Mouse (Mus musculus) midbrain, embryonic 11.5 days (tissue): Measurements from ENCODE around the gene Atp6v1g3. TPM values are rescaled to one million over a fixed set of nuclear protein-coding genes. Genes with fewer than 3 reads are reported as not detected.

Source experiments
- ATAC-seq: fragments of 200-750 bp; cut with Nextera tagmentation; 2 replicates; pipeline ENCODE4 v1.8.0; 2017; ENCODE audit warnings: moderate TSS enrichment, moderate library complexity; ENCODE audit not compliant: low FRiP score
- DNase-seq: peaks from one replicate; pipeline ENCODE4 v3.0.0; 2015; ENCODE audit warnings: low spot score; ENCODE audit errors: missing footprints
- H3K27ac ChIP-seq: fragments of 300-500 bp; sonication (generic); 2 replicates; pipeline ENCODE4 v1.5.1; 2014; ENCODE audit warnings: low read depth, low read length
- H3K27me3 ChIP-seq: fragments of 300-500 bp; sonication (generic); 2 replicates; pipeline ENCODE4 v1.6.1; 2014; ENCODE audit warnings: mild to moderate bottlenecking, low read length, moderate library complexity, mixed read lengths; ENCODE audit not compliant: control insufficient read depth, insufficient read depth
- H3K36me3 ChIP-seq: fragments of 300-500 bp; sonication (generic); 2 replicates; pipeline ENCODE4 v1.6.1; 2014; ENCODE audit warnings: mild to moderate bottlenecking, low read length, moderate library complexity, mixed read lengths; ENCODE audit not compliant: control insufficient read depth, insufficient read depth
- H3K4me1 ChIP-seq: fragments of 300-500 bp; sonication (generic); 2 replicates; pipeline ENCODE4 v1.6.1; 2014; ENCODE audit warnings: low read length; ENCODE audit not compliant: control insufficient read depth, insufficient read depth
- H3K4me2 ChIP-seq: fragments of 300-500 bp; sonication (generic); 2 replicates; pipeline ENCODE4 v1.6.1; 2014; ENCODE audit warnings: mild to moderate bottlenecking, moderate library complexity
- H3K4me3 ChIP-seq: fragments of 300-500 bp; sonication (generic); 2 replicates; pipeline ENCODE4 v1.5.1; 2014; ENCODE audit warnings: low read depth, low read length
- H3K9ac ChIP-seq: fragments of 300-500 bp; sonication (generic); 2 replicates; pipeline ENCODE4 v1.6.1; 2014; ENCODE audit warnings: low read length
- H3K9me3 ChIP-seq: fragments of 300-500 bp; sonication (generic); 2 replicates; pipeline ENCODE4 v1.6.1; 2016; ENCODE audit warnings: low read length; ENCODE audit not compliant: control insufficient read depth
- WGBS: fragments of 180-500 bp; shearing (Covaris S2); extraction: QIAGEN DNeasy Blood & Tissue Kit; methylation state at CpG from one replicate; pipeline ENCODE4 v1.1.7; 2014; 5-methylcytosine and 5-hydroxymethylcytosine counted together
- polyA plus RNA-seq: library from polyadenylated mRNA; unstranded; fragments of >200 nt; fragmentation: Nextera tagmentation; extraction: Ambion mirVana; gene quantifications from 2 replicates; pipeline ENCODE4 v1.2.1, GENCODE M21; 2014

Atp6v1g3 gene
- polyA plus RNA-seq = not detected in 2 replicates

DNA sequence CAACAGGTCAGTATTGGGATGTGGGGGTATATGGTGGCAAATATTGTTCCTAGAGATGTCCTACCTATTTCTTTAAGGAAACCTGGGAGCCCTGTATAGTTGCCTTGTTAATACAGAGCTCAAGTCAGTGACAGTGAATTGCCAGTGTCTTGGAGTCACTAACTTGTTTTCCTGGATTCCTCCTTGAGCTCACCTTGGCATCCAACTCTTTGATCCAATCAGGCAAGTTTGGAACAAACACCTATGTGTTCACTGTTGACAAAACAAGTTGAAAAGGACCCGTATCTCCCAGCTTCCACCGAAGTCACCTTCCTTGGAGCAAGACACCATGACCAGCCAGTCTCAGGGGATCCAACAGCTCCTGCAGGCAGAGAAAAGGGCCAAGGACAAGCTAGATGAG, at the start of gene Atp6v1g3:
Gene Atp6v1g3, plus strand, starts transcription at position 301 of the 400 bp plus-strand sequence.
- H3K9me3 ChIP-seq = no peaks in the 10 kb centered on the region
- WGBS = 89% methylated on average over 2 of the region's 2 CpGs
- H3K4me1 ChIP-seq = no peaks in the 10 kb centered on the region
- DNase-seq = no peak
- no peak within 1 kb of the TSS for H3K4me2 ChIP-seq
- no peak within 1 kb of the TSS for H3K27ac ChIP-seq
- no peak for ATAC-seq
- H3K36me3 ChIP-seq = no peaks in the 10 kb centered on the region
- H3K4me3 ChIP-seq = no peak within 1 kb of the TSS
- H3K27me3 ChIP-seq = no peaks in the 10 kb centered on the region
- no peak within 1 kb of the TSS for H3K9ac ChIP-seq

DNA sequence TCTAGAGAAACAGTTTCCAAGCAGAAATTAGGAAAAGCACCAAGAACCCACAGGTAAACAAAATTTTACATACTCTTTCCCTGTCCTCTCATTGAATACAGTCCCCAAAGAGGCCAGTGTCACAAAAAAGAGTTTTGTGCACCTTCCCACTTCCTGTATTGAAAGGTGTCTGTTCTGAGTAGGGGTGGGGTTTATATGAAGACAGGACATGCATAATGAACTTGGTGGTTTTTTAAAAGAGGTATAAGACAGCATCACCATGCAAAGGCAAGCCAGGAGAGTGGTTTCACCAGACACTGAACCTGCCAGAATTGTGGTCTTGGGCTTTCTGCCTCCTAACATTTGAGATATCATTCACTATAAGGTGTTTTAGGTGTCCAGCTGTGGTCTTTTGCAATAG, 40.5 kb upstream of the Atp6v1g3 start:
- no peaks in the 10 kb centered on the region for H3K4me1 ChIP-seq
- no peak overlapping the region for H3K4me3 ChIP-seq
- H3K36me3 ChIP-seq = no peaks in the 10 kb centered on the region
- H3K27me3 ChIP-seq = no peaks in the 10 kb centered on the region
- no peak for ATAC-seq
- no peak overlapping the region for H3K9ac ChIP-seq
- H3K4me2 ChIP-seq = no peak overlapping the region
- H3K9me3 ChIP-seq = no peaks in the 10 kb centered on the region
- no peak for DNase-seq
- no peak overlapping the region for H3K27ac ChIP-seq

DNA sequence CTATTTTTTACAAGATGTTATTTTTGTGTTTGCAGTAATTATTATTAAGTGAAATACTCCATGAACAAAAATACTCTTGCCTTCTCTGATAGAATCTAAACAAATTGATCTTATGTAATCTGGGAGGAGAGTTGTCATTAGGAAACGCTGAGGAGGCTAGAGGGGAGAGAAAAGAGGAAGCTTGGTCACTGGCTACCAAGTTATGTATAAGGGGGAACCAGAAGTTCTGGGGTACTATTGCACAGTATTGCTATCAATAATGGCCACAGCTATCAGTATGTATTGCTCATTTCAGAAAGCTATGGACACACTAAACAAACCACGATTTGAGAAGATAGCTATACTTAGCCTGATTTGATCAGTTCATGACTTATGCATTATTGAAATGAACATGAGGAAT, 36.3 kb upstream of the Atp6v1g3 start:
- Histone ChIP-seq H3K27me3 (no peaks in the 10 kb centered on the region), H3K27ac (no peak overlapping the region), H3K36me3 (no peaks in the 10 kb centered on the region), H3K4me1 (no peaks in the 10 kb centered on the region), H3K4me3 (no peak overlapping the region), H3K4me2 (no peak overlapping the region), H3K9ac (no peak overlapping the region), H3K9me3 (no peaks in the 10 kb centered on the region)
- WGBS = 93% methylated on average over 2 of the region's 2 CpGs
- no peak for DNase-seq
- ATAC-seq = no peak

DNA sequence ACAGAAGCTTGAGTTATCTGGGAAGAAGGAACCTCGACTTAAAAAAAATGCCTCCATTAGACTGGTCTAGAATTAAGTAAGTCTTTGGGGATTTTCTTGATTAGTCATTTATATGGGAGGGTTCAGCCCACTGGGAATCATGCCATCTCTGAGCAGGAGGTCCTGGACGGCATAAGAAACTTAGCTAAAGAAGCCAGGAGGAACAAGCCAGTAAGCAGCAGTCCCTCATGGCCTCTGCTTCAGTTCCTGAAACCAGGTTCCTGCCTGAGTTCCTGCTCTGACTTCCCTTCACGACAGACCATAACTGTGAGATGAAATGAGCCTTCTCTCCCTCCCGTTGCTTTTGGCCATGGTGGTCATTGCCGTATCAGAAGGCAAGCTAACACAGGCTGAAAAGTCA, 29.6 kb upstream of the Atp6v1g3 start:
- no peak for DNase-seq

DNA sequence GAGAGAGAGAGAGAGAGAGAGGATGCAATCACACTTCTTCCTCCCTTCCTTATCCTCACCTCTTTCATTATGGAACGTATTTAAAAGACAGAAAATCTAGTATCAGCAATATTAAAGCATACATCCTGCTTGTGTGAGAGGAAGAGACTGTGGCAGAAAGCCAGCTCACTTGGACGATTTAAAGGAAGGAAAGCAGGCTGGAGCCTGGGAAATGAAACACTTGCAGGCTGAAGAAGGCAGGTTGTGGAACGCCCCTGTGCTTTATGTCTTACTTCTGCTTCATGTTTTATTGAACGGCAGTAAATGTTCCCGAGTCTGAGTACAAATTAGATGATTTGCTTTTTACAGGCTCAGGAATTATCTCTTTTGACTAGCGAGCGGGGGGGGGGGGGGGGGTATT, 29.1 kb upstream of the Atp6v1g3 start:
- ATAC-seq (no peak), DNase-seq (no peak)
- Histone ChIP-seq H3K4me3 (no peak overlapping the region), H3K36me3 (no peaks in the 10 kb centered on the region), H3K4me2 (no peak overlapping the region), H3K27me3 (no peaks in the 10 kb centered on the region), H3K4me1 (no peaks in the 10 kb centered on the region), H3K27ac (no peak overlapping the region), H3K9me3 (no peaks in the 10 kb centered on the region), H3K9ac (no peak overlapping the region)
- WGBS = 65% methylated on average over 7 of the region's 7 CpGs

More for the DNA sequence above, 29.6 kb upstream of the Atp6v1g3 start:
- no peak overlapping the region for H3K27ac ChIP-seq
- H3K9ac ChIP-seq = no peak overlapping the region
- ATAC-seq = no peak
- H3K4me1 ChIP-seq = no peaks in the 10 kb centered on the region
- no peaks in the 10 kb centered on the region for H3K36me3 ChIP-seq
- H3K4me2 ChIP-seq = no peak overlapping the region
- no peak overlapping the region for H3K4me3 ChIP-seq
- 75% methylated on average over 5 of the region's 5 CpGs for WGBS
- no peaks in the 10 kb centered on the region for H3K9me3 ChIP-seq
- H3K27me3 ChIP-seq = no peaks in the 10 kb centered on the region

DNA sequence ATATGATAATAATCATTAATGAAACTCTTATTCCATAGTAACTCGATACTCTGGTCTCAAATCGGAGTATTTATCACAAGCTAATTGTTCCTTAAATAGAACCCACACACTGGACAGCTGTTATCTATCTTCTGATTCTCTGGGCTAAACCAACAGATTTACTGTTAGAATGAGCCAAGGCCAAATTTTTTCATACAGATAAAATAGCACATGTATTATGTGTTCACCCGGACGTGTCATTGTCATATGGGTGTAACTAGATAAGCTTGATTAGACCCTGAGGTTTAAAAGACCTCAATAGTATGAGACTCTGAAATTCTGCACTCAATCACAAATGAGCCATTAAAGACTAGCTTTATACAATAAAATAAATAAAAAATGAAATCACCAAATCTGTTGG, 28.4 kb upstream of the Atp6v1g3 start:
- Histone ChIP-seq H3K9me3 (no peaks in the 10 kb centered on the region), H3K9ac (no peak overlapping the region), H3K4me2 (no peak overlapping the region), H3K27me3 (no peaks in the 10 kb centered on the region), H3K4me3 (no peak overlapping the region), H3K27ac (no peak overlapping the region), H3K4me1 (no peaks in the 10 kb centered on the region), H3K36me3 (no peaks in the 10 kb centered on the region)
- 88% methylated on average over 4 of the region's 4 CpGs for WGBS
- ATAC-seq (no peak), DNase-seq (no peak)

DNA sequence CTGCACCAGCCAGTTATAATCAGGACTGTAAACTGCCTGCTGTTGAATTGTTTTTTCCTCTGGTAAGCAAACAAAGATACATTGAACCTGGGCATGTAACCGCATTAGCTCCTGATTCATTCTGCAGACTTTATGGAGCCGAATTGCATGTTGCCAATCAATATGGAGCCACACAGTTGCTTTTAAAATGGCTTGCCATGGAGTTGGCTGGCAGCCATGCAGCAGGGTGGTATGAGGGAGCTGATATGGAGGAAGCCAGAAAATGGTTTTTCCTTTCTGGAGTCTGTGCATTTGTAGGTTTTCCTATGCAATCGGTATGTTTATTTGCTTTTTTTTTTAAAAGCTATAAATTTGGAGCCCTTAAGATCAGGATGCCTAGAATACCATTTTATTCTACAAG, 28.0 kb upstream of the Atp6v1g3 start:
- no peak overlapping the region for H3K27ac ChIP-seq
- no peak for ATAC-seq
- no peaks in the 10 kb centered on the region for H3K27me3 ChIP-seq
- H3K9ac ChIP-seq = no peak overlapping the region
- 93% methylated on average over 3 of the region's 3 CpGs for WGBS
- DNase-seq = no peak
- H3K4me2 ChIP-seq = no peak overlapping the region
- no peaks in the 10 kb centered on the region for H3K4me1 ChIP-seq
- H3K36me3 ChIP-seq = no peaks in the 10 kb centered on the region
- no peaks in the 10 kb centered on the region for H3K9me3 ChIP-seq
- H3K4me3 ChIP-seq = no peak overlapping the region

DNA sequence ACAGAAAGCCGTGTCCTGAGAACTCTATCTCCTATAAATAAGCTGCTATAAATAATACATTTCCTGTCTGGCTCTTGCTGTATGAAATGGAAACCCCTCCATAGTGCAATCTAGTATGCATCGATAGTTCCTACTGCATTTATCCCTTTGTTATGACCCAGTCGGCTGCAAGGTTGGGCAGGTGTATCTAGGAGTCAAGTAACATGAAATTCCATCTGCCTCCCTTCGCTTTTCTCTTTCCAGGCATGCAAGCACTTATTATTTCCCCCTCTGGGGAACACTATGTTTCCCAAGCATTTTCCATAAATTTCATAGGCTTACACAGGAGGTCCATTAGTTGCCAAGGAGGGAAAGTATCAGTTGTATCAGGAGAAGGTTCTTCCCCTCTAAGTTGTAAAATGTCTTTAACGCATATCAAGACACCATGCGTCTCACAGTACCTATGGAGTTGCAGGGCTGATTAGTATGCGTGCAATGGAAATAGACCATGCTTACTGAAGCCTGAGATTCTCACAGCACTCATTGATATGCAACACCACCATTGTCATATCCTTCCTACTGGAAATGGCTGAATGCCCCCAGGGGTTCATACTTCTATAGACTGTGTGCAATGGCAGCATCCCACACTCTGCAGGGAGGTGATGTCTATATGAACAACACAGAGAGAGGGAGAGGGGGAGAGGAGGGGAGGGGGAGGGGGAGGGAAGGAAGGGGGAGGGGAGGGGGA, 26.9 kb upstream of the Atp6v1g3 start:
- 83% methylated on average over 7 of the region's 7 CpGs for WGBS

DNA sequence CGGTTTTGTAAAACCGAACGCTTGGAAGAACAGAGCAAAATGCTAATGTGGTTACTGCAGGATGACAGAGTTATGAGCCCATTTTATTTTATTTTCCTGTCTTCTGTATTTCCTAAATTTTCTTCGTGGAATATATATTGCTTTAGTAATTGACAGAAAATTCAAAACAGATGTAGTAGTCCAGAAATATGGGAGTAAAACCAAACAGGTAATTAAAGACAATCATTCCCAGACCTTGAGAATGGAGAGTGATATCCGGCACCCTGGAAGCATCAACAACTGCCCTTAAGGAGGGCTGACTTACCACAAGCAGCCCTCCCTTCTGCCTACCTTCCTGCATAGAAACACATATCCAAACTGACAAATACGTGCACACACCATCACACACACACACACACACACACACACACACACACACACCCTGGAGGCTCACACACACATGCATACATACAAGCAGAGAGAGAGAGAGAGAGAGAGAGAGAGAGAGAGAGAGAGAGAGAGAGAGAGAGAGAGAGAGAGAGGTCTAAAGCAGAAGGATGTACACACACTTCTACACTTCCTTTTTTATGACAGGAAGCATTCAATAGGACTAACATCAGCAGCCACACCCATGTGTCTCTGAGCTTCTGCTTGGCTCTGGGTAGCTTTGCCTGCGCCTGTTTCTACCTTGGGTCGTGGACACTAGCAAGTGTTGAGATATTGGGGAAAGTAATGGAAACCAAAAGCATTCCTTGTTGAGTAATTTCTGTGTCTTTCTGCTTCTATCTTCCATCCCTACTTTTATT, 25.6 kb upstream of the Atp6v1g3 start:
- DNase-seq (no peak), ATAC-seq (no peak)
- no peaks in the 10 kb centered on the region for H3K9me3 ChIP-seq
- H3K36me3 ChIP-seq = no peaks in the 10 kb centered on the region
- H3K27me3 ChIP-seq = no peaks in the 10 kb centered on the region
- H3K9ac ChIP-seq = no peak overlapping the region
- H3K4me3 ChIP-seq = no peak overlapping the region
- no peak overlapping the region for H3K27ac ChIP-seq
- H3K4me1 ChIP-seq = no peaks in the 10 kb centered on the region
- H3K4me2 ChIP-seq = no peak overlapping the region
- WGBS = 84% methylated on average over 8 of the region's 8 CpGs

More for the DNA sequence above, 26.9 kb upstream of the Atp6v1g3 start:
- peak; percentile 82 for ATAC-seq
- no peaks in the 10 kb centered on the region for H3K27me3 ChIP-seq
- H3K4me3 ChIP-seq = no peak overlapping the region
- H3K4me2 ChIP-seq = no peak overlapping the region
- no peaks in the 10 kb centered on the region for H3K36me3 ChIP-seq
- DNase-seq = no peak
- H3K9ac ChIP-seq = no peak overlapping the region
- no peaks in the 10 kb centered on the region for H3K9me3 ChIP-seq
- no peak overlapping the region for H3K27ac ChIP-seq
- no peaks in the 10 kb centered on the region for H3K4me1 ChIP-seq
